Mouse (Mus musculus) gastrocnemius, postnatal 14 days (tissue): ENCODE results near the gene Ccdc102a. TPM values are rescaled to one million over a fixed set of nuclear protein-coding genes. Genes with fewer than 3 reads are reported as not detected.
"Not testable (repeated sequence)": the region's sequence is repeated elsewhere in the genome, so short reads cannot be mapped to it uniquely, and the experiment has no call there.

Source experiments
- DNase-seq: peaks from one replicate; pipeline ENCODE4 v3.0.0; 2021; ENCODE audit warnings: mixed read lengths
- intact Hi-C: fragments of 180-260 bp; cut with DNase I; formaldehyde crosslinking; loops from one replicate; pipeline ENCODE4 v1.15.1; 2025; ENCODE audit warnings: low total_unique reads
- total RNA-seq, 2 experiments: library from RNA; stranded (reverse); gene quantifications; 2 replicates each; pipeline ENCODE4 v1.2.3; 2021

Ccdc102a gene
- total RNA-seq, 2 experiments from 2014 or later, result 7.1 to 10.9 TPM

GRCm38 (mm10) chr8:94857346-94858173 is 60.3 kb downstream of the Ccdc102a start, which contains the start of gene Polr2c:
Gene Polr2c (plus strand): TSS chr8:94857450.
- peak; percentile 90 for DNase-seq
- intact Hi-C loops, result no loop called here

- intact Hi-C loops, result no loop called here
- DNase-seq, result no peak
Observed at GRCm38 (mm10) chr8:94857011-94857345, 60.9 kb downstream of the Ccdc102a start.

- intact Hi-C loops, DNase-seq: not testable (repeated sequence)
Observed at GRCm38 (mm10) chr8:94854761-94855160, 63.1 kb downstream of the Ccdc102a start.

Other genes with a start within 250 kb of the Ccdc102a start
- gene Pllp, start 221.8 kb downstream of the Ccdc102a start, total RNA-seq, result 10 to 100 TPM in 1 of 2 experiments, 1 to 10 TPM in 1; 2.7 to 13.1 TPM
- not detected for gene Ccl22, start 172.5 kb downstream of the Ccdc102a start, total RNA-seq
- under 1 TPM; 0.82 to 0.96 TPM for gene Cx3cl1, start 146.1 kb downstream of the Ccdc102a start, total RNA-seq
- gene Ccl17, start 107.6 kb downstream of the Ccdc102a start, total RNA-seq, result not detected
- gene Coq9, start 79.8 kb downstream of the Ccdc102a start, total RNA-seq, result 100 to 1,000 TPM; 341 to 397 TPM
- gene Ciapin1, start 79.7 kb downstream of the Ccdc102a start, total RNA-seq, result 10 to 100 TPM; 32.0 to 33.5 TPM
- 10 to 100 TPM; 37.3 to 39.4 TPM for gene Polr2c, start 60.6 kb downstream of the Ccdc102a start, total RNA-seq
- gene Dok4, start 41.8 kb downstream of the Ccdc102a start, total RNA-seq, result 1 to 10 TPM; 9.6 to 9.8 TPM
- not detected for gene Adgrg5, start 5.6 kb upstream of the Ccdc102a start, total RNA-seq
- gene Adgrg1, start 56.7 kb upstream of the Ccdc102a start, total RNA-seq, result 10 to 100 TPM; 21.4 to 38.2 TPM
- under 1 TPM; 0.33 TPM for gene Adgrg3, start 99.6 kb upstream of the Ccdc102a start, total RNA-seq
- gene Drc7, start 137.0 kb upstream of the Ccdc102a start, total RNA-seq, result not detected
- gene Katnb1, start 163.1 kb upstream of the Ccdc102a start, total RNA-seq, result 1 to 10 TPM; 5.4 to 7.5 TPM